Mouse (Mus musculus) lung, embryonic 15.5 days (tissue): ENCODE data around the gene Noc2l. TPM values are rescaled to one million over a fixed set of nuclear protein-coding genes. Genes with fewer than 3 reads are reported as not detected.

Source experiments
- ATAC-seq: fragments of 200-750 bp; cut with Nextera tagmentation; 2 replicates; pipeline ENCODE4 v1.8.0; 2017; ENCODE audit warnings: moderate number of reproducible peaks, borderline replicate concordance; ENCODE audit not compliant: low FRiP score, low TSS enrichment; ENCODE audit errors: extremely low read depth
- H3K27ac ChIP-seq: fragments of 300-500 bp; sonication (generic); 2 replicates; pipeline ENCODE4 v1.5.1; 2015; ENCODE audit warnings: moderate library complexity, mild to moderate bottlenecking, inconsistent platforms
- H3K27me3 ChIP-seq: fragments of 300-500 bp; sonication (generic); 2 replicates; pipeline ENCODE4 v1.6.1; 2015; ENCODE audit warnings: inconsistent platforms
- H3K36me3 ChIP-seq: fragments of 300-500 bp; sonication (generic); 2 replicates; pipeline ENCODE4 v1.6.1; 2015; ENCODE audit warnings: inconsistent platforms
- H3K4me1 ChIP-seq: fragments of 300-500 bp; sonication (generic); 2 replicates; pipeline ENCODE4 v1.6.1; 2015; ENCODE audit warnings: inconsistent platforms
- H3K4me2 ChIP-seq: fragments of 300-500 bp; sonication (generic); 2 replicates; pipeline ENCODE4 v1.6.1; 2015; ENCODE audit warnings: inconsistent platforms, mild to moderate bottlenecking, moderate library complexity
- H3K4me3 ChIP-seq: fragments of 300-500 bp; sonication (generic); 2 replicates; pipeline ENCODE4 v1.5.1; 2015; ENCODE audit warnings: mild to moderate bottlenecking, inconsistent platforms
- H3K9ac ChIP-seq: fragments of 300-500 bp; sonication (generic); 2 replicates; pipeline ENCODE4 v1.6.1; 2015; ENCODE audit warnings: inconsistent platforms
- H3K9me3 ChIP-seq: fragments of 300-500 bp; sonication (generic); 2 replicates; pipeline ENCODE4 v1.6.1; 2016; ENCODE audit warnings: inconsistent platforms
- WGBS: fragments of 180-500 bp; shearing (Covaris S2); methylation state at CpG from one replicate; pipeline ENCODE4 v1.1.7; 2015; 5-methylcytosine and 5-hydroxymethylcytosine counted together
- polyA plus RNA-seq: library from polyadenylated mRNA; unstranded; fragments of >200 nt; fragmentation: Nextera tagmentation; extraction: Ambion mirVana; gene quantifications from 2 replicates; pipeline ENCODE4 v1.2.1, GENCODE M21; 2015

The Noc2l gene
- polyA plus RNA-seq, 1 experiment from 2014 or later, result 69.2 TPM

- no peak for ATAC-seq
- Histone ChIP-seq H3K27me3 (peaks cover 20% of the 10 kb centered on the region), H3K36me3 (no peaks in the 10 kb centered on the region), H3K4me2 (peak within 1 kb of the TSS; percentile 18; the same call in 1 of the 2 replicates), H3K4me3 (no peak within 1 kb of the TSS), H3K27ac (no peak within 1 kb of the TSS), H3K9me3 (no peaks in the 10 kb centered on the region), H3K9ac (no peak within 1 kb of the TSS), H3K4me1 (peaks cover 24% of the 10 kb centered on the region)
- WGBS, result 56% methylated on average over 10 of the region's 10 CpGs
These were observed 35.0 kb upstream of the Noc2l start, which contains the start of gene Isg15 for GRCm38 (mm10) chr4:156200623-156201475. Gene Isg15, minus strand, starts transcription at chr4:156200818.

DNA sequence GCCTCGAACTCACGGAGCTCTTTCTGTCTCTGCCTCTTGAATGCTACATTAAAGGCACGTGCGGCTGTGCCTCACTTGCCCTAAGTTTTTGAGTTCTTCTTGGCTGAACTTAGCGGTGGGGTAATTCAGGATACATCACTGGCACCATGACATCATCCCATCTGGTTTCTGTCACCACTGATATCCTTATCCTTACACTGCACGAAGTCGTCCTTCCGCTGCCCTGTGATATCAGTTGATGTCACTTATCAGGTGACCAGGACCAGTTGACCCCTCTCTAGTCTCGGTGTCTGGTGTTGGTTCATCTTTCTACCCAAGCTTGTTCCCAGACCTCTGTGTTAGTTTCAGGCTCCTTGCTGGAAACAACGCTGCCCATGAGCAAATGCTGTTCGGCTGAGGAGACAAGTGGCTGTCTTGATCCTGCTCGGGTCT, 33.3 kb upstream of the Noc2l start:
- 29% methylated on average over 12 of the region's 12 CpGs for WGBS
- Histone ChIP-seq H3K27me3 (peaks cover 20% of the 10 kb centered on the region), H3K4me1 (peaks cover 18% of the 10 kb centered on the region), H3K4me2 (peak overlapping the region; percentile 91), H3K4me3 (peak overlapping the region; percentile 52), H3K36me3 (no peaks in the 10 kb centered on the region), H3K9me3 (no peaks in the 10 kb centered on the region), H3K27ac (no peak overlapping the region), H3K9ac (peak overlapping the region; percentile 8; the same call in 1 of the 2 replicates)
- ATAC-seq, result no peak

GRCm38 (mm10) chr4:156203001-156203412, 32.8 kb upstream of the Noc2l start, which contains the start of gene AW011738:
Gene AW011738, plus strand, starts transcription at chr4:156203304.
- WGBS, result 0% methylated on average over 39 of the region's 39 CpGs
- H3K36me3 ChIP-seq, result no peaks in the 10 kb centered on the region
- H3K4me2 ChIP-seq, result peak within 1 kb of the TSS; percentile 91
- H3K4me3 ChIP-seq, result peak within 1 kb of the TSS; percentile 52
- peaks cover 18% of the 10 kb centered on the region for H3K4me1 ChIP-seq
- ATAC-seq, result peak; percentile 77; the same call in 1 of the 2 replicates
- H3K9ac ChIP-seq, result peak within 1 kb of the TSS; percentile 56
- H3K27me3 ChIP-seq, result peaks cover 20% of the 10 kb centered on the region
- H3K27ac ChIP-seq, result no peak within 1 kb of the TSS; the same call in 1 of the 2 replicates
- H3K9me3 ChIP-seq, result no peaks in the 10 kb centered on the region

- peak; percentile 66; the same call in 1 of the 2 replicates for ATAC-seq
- Histone ChIP-seq H3K4me1 (peaks cover 15% of the 10 kb centered on the region), H3K4me2 (peak overlapping the region; percentile 91), H3K4me3 (peak overlapping the region; percentile 52), H3K9me3 (no peaks in the 10 kb centered on the region), H3K27ac (no peak overlapping the region; the same call in 1 of the 2 replicates), H3K27me3 (peaks cover 20% of the 10 kb centered on the region), H3K36me3 (no peaks in the 10 kb centered on the region), H3K9ac (peak overlapping the region; percentile 56)
- 0% methylated on average over 49 of the region's 49 CpGs for whole genome bisulfite sequencing
These were observed 32.2 kb upstream of the Noc2l start for GRCm38 (mm10) chr4:156203413-156204131.

- Histone ChIP-seq H3K27ac (no peak overlapping the region), H3K9ac (no peak overlapping the region), H3K4me1 (peaks cover 4% of the 10 kb centered on the region; the same call in 1 of the 2 replicates), H3K4me3 (no peak overlapping the region), H3K4me2 (no peak overlapping the region), H3K9me3 (no peaks in the 10 kb centered on the region), H3K27me3 (peaks cover 10% of the 10 kb centered on the region), H3K36me3 (no peaks in the 10 kb centered on the region)
- ATAC-seq, result no peak
- WGBS, result 78% methylated on average over 4 of the region's 4 CpGs
These were observed 26.9 kb upstream of the Noc2l start for GRCm38 (mm10) chr4:156208872-156209271.

- no peaks in the 10 kb centered on the region for H3K9me3 ChIP-seq
- 58% methylated on average over 13 of the region's 13 CpGs for WGBS
- H3K27ac ChIP-seq, result no peak overlapping the region
- no peak for ATAC-seq
- H3K27me3 ChIP-seq, result no peaks in the 10 kb centered on the region
- H3K36me3 ChIP-seq, result no peaks in the 10 kb centered on the region
- no peaks in the 10 kb centered on the region for H3K4me1 ChIP-seq
- H3K9ac ChIP-seq, result no peak overlapping the region
- H3K4me2 ChIP-seq, result no peak overlapping the region
- H3K4me3 ChIP-seq, result no peak overlapping the region
These were observed 25.7 kb upstream of the Noc2l start for GRCm38 (mm10) chr4:156209963-156210635.

- ATAC-seq, result no peak
- Histone ChIP-seq H3K4me1 (no peaks in the 10 kb centered on the region), H3K4me3 (no peak overlapping the region), H3K9me3 (no peaks in the 10 kb centered on the region), H3K27me3 (no peaks in the 10 kb centered on the region), H3K4me2 (no peak overlapping the region), H3K9ac (no peak overlapping the region), H3K27ac (no peak overlapping the region), H3K36me3 (no peaks in the 10 kb centered on the region)
- 87% methylated on average over 13 of the region's 13 CpGs for WGBS
These were observed 22.7 kb upstream of the Noc2l start for GRCm38 (mm10) chr4:156213134-156213533.

GRCm38 (mm10) chr4:156215649-156216048, 20.2 kb upstream of the Noc2l start, which contains the start of gene Perm1:
Gene Perm1, plus strand, starts transcription at chr4:156215868.
- no peaks in the 10 kb centered on the region for H3K9me3 ChIP-seq
- H3K4me3 ChIP-seq, result no peak within 1 kb of the TSS
- no peak within 1 kb of the TSS for H3K9ac ChIP-seq
- no peaks in the 10 kb centered on the region for H3K4me1 ChIP-seq
- no peak within 1 kb of the TSS for H3K4me2 ChIP-seq
- 67% methylated on average over 4 of the region's 4 CpGs for WGBS
- ATAC-seq, result no peak
- no peak within 1 kb of the TSS for H3K27ac ChIP-seq
- H3K27me3 ChIP-seq, result no peaks in the 10 kb centered on the region
- no peaks in the 10 kb centered on the region for H3K36me3 ChIP-seq

- no peaks in the 10 kb centered on the region for H3K36me3 ChIP-seq
- ATAC-seq, result no peak
- H3K9me3 ChIP-seq, result no peaks in the 10 kb centered on the region
- no peak overlapping the region for H3K4me2 ChIP-seq
- WGBS, result 79% methylated on average over 2 of the region's 2 CpGs
- no peak overlapping the region for H3K27ac ChIP-seq
- H3K9ac ChIP-seq, result no peak overlapping the region
- H3K4me1 ChIP-seq, result no peaks in the 10 kb centered on the region
- no peaks in the 10 kb centered on the region for H3K27me3 ChIP-seq
- no peak overlapping the region for H3K4me3 ChIP-seq
These were observed 19.6 kb upstream of the Noc2l start for GRCm38 (mm10) chr4:156216196-156216595.

DNA sequence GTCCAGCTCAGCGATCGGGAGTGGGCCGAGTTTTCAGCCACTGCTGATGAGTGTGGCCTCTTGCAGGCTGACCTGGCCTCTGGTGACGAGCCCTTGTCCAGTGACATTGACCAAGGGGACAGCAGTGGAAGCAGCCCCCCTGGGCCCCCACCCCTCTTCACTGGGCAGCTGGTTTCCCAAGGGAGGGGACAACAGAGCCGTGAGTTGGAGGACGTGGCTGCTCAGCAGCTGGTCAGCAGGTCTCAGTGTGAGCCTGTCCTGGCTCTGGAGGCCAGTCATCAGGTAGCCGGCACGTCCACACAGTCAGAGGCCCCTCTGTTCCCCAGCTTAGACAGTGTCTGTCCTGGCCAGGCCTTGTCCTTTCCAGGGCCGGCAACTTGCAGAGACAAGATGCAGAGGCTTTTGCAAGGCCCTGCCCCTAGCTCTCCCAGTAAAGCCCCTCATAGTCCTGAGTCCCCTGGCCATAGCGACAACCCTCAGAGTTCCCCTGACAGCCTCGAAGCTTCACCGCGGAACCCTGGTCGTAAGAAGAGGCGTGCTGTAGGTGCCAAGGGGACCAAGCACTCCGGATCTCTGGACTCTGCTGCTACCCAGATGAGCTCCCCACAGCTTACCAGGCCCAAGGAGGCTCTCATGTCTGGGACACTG, 18.7 kb upstream of the Noc2l start:
- H3K9ac ChIP-seq, result no peak overlapping the region
- no peaks in the 10 kb centered on the region for H3K36me3 ChIP-seq
- H3K27me3 ChIP-seq, result no peaks in the 10 kb centered on the region
- H3K9me3 ChIP-seq, result no peaks in the 10 kb centered on the region
- H3K27ac ChIP-seq, result no peak overlapping the region
- H3K4me3 ChIP-seq, result no peak overlapping the region
- ATAC-seq, result peak; percentile 29
- H3K4me2 ChIP-seq, result no peak overlapping the region
- WGBS, result 78% methylated on average over 16 of the region's 16 CpGs
- H3K4me1 ChIP-seq, result no peaks in the 10 kb centered on the region

DNA sequence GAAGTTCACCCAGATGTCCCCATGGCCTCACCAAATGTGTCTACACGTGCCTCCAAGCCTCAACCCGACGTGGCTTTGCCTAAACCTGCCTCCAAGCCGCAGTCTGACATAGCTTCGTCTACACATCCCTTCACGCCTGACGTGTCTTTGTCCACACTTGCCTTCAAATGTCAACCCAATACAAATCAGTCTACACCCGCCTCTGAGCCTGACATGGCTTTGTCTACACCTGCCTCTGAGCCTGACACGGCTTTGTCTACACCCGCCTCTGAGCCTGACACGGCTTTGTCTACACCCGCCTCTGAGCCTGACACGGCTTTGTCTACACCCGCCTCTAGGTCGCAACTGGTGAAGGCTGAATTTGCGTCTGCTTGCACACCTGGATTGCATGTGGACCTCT, 18.0 kb upstream of the Noc2l start:
- Histone ChIP-seq H3K27me3 (no peaks in the 10 kb centered on the region), H3K36me3 (no peaks in the 10 kb centered on the region), H3K4me1 (no peaks in the 10 kb centered on the region), H3K4me3 (no peak overlapping the region), H3K4me2 (no peak overlapping the region), H3K27ac (no peak overlapping the region), H3K9ac (no peak overlapping the region), H3K9me3 (no peaks in the 10 kb centered on the region)
- ATAC-seq, result no peak
- WGBS, result 75% methylated on average over 16 of the region's 16 CpGs
